Mouse (Mus musculus): ENCODE results near the gene Wipf1. TPM values are rescaled to one million over a fixed set of nuclear protein-coding genes. Genes with fewer than 3 reads are reported as not detected.

Wipf1 gene
- polyA plus RNA-seq, 1 experiment from 2014 or later = 1.9 TPM

Other genes with a start within 250 kb of the Wipf1 start
- gene Scrn3, start 217.1 kb downstream of the Wipf1 start, polyA plus RNA-seq (2014; fragmentation: Nextera tagmentation; extraction: Ambion mirVana) = 7.1 and 8.1 TPM in 2 replicates
- gene Cir1, start 217.0 kb downstream of the Wipf1 start, polyA plus RNA-seq (2014; fragmentation: Nextera tagmentation; extraction: Ambion mirVana) = 26.6 and 28.7 TPM in 2 replicates
- gene Gpr155, start 143.2 kb downstream of the Wipf1 start, polyA plus RNA-seq (2014; fragmentation: Nextera tagmentation; extraction: Ambion mirVana) = 15.8 and 17.9 TPM in 2 replicates
- gene Chrna1, start 50.6 kb upstream of the Wipf1 start, polyA plus RNA-seq (2014; fragmentation: Nextera tagmentation; extraction: Ambion mirVana) = 0.19 and 0.27 TPM in 2 replicates
- gene Chn1, start 245.6 kb upstream of the Wipf1 start, polyA plus RNA-seq (2014; fragmentation: Nextera tagmentation; extraction: Ambion mirVana) = 124 and 135 TPM in 2 replicates

All from neural tube, embryonic 14.5 days (tissue).